Mouse (Mus musculus) adrenal gland, adult 10 weeks (tissue): ENCODE results near the gene Tspan17. TPM values are rescaled to one million over a fixed set of nuclear protein-coding genes. Genes with fewer than 3 reads are reported as not detected.

Experiments used
- polyA plus RNA-seq: library from polyadenylated mRNA; stranded (reverse); fragments of 350-450 nt; fragmentation: Illumina TruSeq; extraction: RNeasy Lipid Tissue Mini Kit (QIAGEN cat#74804); gene quantifications from one replicate; pipeline ENCODE4 v1.2.3, GENCODE M21; 2014; ENCODE audit warnings: low read depth, low replicate concordance

Gene Tspan17
- polyA plus RNA-seq, result 4.6 TPM

DNA sequence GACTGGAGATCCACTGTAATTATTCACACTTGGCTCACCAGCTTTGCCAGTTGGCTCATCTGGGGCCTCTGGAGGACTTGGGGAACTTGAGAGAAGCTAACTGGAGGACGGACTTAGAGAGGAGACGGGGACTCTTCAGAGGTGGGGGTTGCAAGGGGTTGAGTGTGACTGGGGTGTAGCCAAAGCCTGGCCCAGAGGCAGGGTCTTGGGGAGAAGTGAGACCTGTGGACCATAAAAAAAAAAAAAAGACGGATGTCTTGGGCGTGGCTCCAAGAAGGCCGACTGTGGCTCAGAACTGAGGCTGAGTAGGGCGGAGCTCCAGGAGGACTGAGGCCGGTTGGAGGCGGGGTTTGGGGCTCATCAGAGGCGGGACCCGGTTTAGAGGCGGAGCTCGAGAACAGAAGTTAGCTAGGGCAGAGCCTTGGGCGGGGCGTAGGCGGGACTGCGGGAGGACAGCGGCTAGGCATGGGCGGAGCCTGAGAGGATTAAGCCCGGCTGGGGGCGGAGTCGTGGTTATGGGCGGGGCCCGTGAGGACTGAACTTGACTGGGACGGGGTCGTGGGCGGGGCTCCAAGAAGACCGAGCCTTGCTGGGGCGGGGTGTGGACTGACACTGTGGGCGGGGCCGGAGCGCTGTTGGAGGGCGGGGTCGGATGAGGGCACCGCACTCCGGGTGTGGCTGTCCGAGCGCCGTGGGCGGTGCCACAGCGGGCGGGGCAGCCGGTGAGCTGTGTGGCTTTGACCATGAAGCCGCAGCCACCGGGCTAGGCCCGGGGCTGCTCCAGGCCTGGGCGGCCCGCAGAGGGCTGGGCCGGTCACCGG, at the start of gene Tspan17:
Gene Tspan17, plus strand, starts transcription at position 638 of the 821 bp plus-strand sequence.

DNA sequence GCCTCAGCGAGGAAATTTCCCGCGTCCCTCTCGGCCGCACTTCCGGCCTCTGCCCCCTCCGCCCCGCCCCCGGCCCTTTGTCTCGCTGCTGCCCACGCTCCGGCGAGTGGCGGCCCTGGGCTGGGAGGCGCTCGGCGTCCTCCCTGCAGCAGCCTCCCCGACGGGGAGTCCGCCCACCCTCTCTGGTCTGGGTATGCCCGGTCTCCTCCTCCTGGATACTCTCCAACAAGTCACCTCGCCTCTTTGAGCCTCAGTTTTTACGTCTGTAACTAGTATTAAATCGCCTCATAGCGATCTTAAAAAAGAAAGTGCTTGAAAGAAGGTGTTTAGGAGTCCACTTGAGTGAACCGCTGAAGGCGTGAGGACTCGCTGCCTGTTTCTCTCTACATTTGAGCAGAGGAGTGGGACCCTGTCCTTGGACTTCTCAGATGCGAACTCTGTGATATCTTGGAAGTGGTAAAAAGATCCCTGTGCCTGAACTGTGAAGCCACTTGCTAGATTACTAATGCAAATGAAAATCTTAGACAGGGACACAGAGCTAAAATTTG, 39.2 kb upstream of the Tspan17 start, which contains the start of gene Gprin1:
Gene Gprin1, minus strand, starts transcription at position 11 of the 548 bp plus-strand sequence.

DNA sequence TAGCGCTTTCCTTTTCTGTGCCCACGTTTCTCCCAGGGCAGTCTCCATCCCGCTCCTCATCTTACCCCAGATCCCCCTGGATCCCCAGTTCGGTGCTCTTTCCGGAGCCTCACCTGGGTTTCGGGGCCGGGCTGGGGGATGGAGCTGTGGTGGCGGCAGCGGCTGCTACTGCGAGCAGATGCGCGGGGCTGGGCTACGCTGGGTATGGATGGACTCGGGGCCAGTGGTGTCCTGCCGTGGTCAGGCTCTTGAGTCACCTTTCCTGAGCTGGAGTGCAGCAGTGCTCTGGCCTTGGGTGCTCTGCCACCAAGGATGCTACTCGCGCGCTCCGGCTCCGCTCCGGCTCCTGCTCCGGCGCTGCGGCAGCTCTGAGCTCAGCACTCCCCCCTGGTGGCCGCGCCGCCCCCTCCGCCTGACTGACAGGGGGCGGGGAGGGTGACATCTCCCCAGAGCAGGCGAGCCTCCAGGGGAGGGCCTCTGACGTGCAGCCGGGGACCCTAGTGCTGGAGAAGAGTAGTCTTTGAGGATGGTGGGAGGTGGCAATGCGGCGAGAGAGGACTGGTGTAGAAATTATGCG, 22.9 kb upstream of the Tspan17 start, which contains the start of gene Sncb:
Gene Sncb, minus strand, starts transcription at position 404 of the 577 bp plus-strand sequence.

DNA sequence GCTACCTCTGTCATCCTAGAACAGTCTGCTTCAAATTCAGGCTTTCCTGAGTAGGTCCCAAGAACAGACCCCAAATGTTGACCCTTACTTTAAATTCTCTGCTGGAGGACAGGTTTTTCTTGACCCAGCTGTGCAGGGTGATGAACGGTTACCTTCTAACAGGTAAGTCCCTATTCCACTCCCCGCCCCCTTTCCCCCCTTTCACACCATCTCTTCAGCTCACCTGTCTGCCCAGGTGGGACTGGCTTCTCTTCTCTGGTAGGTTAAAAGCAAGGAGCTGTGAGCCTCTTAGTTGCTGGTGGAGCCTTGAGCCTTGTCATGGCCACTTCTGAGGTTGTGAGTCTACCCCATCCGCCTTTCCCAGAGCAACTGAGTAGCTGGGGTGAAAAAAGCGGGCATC, 5.5 kb upstream of the Tspan17 start, which contains the start of gene Eif4e1b:
Gene Eif4e1b, plus strand, starts transcription at position 301 of the 400 bp plus-strand sequence.

Other genes with a start within 250 kb of the Tspan17 start
- 191 TPM for gene 4833439L19Rik, start 223.9 kb upstream of the Tspan17 start, polyA plus RNA-seq
- gene Arl10, start 214.4 kb upstream of the Tspan17 start, polyA plus RNA-seq, result 12.9 TPM
- 22.6 TPM for gene Nop16, start 199.3 kb upstream of the Tspan17 start, polyA plus RNA-seq
- gene Higd2a, start 199.2 kb upstream of the Tspan17 start, polyA plus RNA-seq, result 25.3 TPM
- gene Cltb, start 178.0 kb upstream of the Tspan17 start, polyA plus RNA-seq, result 13.5 TPM
- 49.5 TPM for gene Faf2, start 167.6 kb upstream of the Tspan17 start, polyA plus RNA-seq
- gene Rnf44, start 95.5 kb upstream of the Tspan17 start, polyA plus RNA-seq, result 32.8 TPM
- not detected for gene Cdhr2, start 87.9 kb upstream of the Tspan17 start, polyA plus RNA-seq
- gene Gprin1, start 39.5 kb upstream of the Tspan17 start, polyA plus RNA-seq, result 0.87 TPM
- not detected for gene Sncb, start 22.8 kb upstream of the Tspan17 start, polyA plus RNA-seq
- gene Eif4e1b, start 5.4 kb upstream of the Tspan17 start, polyA plus RNA-seq, result not detected
- not detected for gene Unc5a, start 160.0 kb downstream of the Tspan17 start, polyA plus RNA-seq
- not detected for gene Hk3, start 232.0 kb downstream of the Tspan17 start, polyA plus RNA-seq